Mouse (Mus musculus) ES-Bruce4 (cell line): ENCODE data around the gene Nr2c1.

Experiments used
- CTCF ChIP-seq: IDR thresholded peaks from one replicate; pipeline ENCODE4 v1.8.1; 2011; ENCODE audit warnings: low read depth, low read length
- EP300 ChIP-seq: IDR thresholded peaks from 2 replicates; pipeline ENCODE4 v1.6.1; 2011; ENCODE audit warnings: low read depth, low read length; ENCODE audit not compliant: insufficient read depth

DNA sequence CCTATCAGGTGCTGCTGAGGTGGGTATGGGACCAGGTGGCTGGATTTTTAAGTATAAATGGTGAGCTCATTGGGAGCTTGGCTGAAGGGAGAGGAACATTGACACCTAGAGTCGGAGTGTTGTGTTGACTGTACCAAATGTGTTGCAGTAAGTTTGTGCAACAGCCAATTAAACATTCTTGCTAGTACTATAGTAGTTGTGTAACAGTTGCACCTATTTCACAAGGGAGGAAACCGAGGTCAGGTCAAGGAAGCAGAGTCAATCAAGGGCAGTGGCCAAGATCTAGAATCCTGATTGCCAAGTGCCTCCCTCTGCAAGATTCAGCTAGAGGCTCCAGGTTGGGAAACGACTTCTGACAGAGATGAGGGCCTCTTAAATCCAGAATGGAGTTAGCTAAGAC is 49.7 kb upstream of the Nr2c1 start:
- TF ChIP-seq CTCF (no peak), EP300 (no peak)
